Mouse (Mus musculus): ENCODE measurements around the gene Noa1. TPM values are rescaled to one million over a fixed set of nuclear protein-coding genes. Genes with fewer than 3 reads are reported as not detected.

The Noa1 gene
- 8.3 TPM for polyA plus RNA-seq (2014; fragmentation: Illumina TruSeq; extraction: RNeasy Lipid Tissue Mini Kit (QIAGEN cat#74804); ENCODE audit: low read depth, low replicate concordance)

GRCm38 (mm10) chr5:77309924-77310772, at the start of gene Noa1, which contains the start of gene Polr2b:
TSS of gene Noa1 (minus strand) at chr5:77310084.
TSS of gene Polr2b (plus strand) at chr5:77310147.

GRCm38 (mm10) chr5:77265081-77265670, 44.7 kb downstream of the Noa1 start, which contains the start of gene Rest:
TSS of gene Rest (plus strand) at chr5:77265491.

Other genes with a start within 250 kb of the Noa1 start
- gene Hopx, start 195.0 kb downstream of the Noa1 start, polyA plus RNA-seq (2014; fragmentation: Illumina TruSeq; extraction: RNeasy Lipid Tissue Mini Kit (QIAGEN cat#74804); ENCODE audit: low read depth, low replicate concordance) = 37.7 TPM
- gene Spink2, start 98.6 kb downstream of the Noa1 start, polyA plus RNA-seq (2014; fragmentation: Illumina TruSeq; extraction: RNeasy Lipid Tissue Mini Kit (QIAGEN cat#74804); ENCODE audit: low read depth, low replicate concordance) = not detected
- gene Rest, start 44.6 kb downstream of the Noa1 start, polyA plus RNA-seq (2014; fragmentation: Illumina TruSeq; extraction: RNeasy Lipid Tissue Mini Kit (QIAGEN cat#74804); ENCODE audit: low read depth, low replicate concordance) = 7.8 TPM
- 27.4 TPM for gene Polr2b, start 63 bp upstream of the Noa1 start, polyA plus RNA-seq (2014; fragmentation: Illumina TruSeq; extraction: RNeasy Lipid Tissue Mini Kit (QIAGEN cat#74804); ENCODE audit: low read depth, low replicate concordance)
- 91.9 TPM for gene Igfbp7, start 98.0 kb upstream of the Noa1 start, polyA plus RNA-seq (2014; fragmentation: Illumina TruSeq; extraction: RNeasy Lipid Tissue Mini Kit (QIAGEN cat#74804); ENCODE audit: low read depth, low replicate concordance)